Mouse (Mus musculus): ENCODE results near the gene Derl2.

Derl2 gene

DNA sequence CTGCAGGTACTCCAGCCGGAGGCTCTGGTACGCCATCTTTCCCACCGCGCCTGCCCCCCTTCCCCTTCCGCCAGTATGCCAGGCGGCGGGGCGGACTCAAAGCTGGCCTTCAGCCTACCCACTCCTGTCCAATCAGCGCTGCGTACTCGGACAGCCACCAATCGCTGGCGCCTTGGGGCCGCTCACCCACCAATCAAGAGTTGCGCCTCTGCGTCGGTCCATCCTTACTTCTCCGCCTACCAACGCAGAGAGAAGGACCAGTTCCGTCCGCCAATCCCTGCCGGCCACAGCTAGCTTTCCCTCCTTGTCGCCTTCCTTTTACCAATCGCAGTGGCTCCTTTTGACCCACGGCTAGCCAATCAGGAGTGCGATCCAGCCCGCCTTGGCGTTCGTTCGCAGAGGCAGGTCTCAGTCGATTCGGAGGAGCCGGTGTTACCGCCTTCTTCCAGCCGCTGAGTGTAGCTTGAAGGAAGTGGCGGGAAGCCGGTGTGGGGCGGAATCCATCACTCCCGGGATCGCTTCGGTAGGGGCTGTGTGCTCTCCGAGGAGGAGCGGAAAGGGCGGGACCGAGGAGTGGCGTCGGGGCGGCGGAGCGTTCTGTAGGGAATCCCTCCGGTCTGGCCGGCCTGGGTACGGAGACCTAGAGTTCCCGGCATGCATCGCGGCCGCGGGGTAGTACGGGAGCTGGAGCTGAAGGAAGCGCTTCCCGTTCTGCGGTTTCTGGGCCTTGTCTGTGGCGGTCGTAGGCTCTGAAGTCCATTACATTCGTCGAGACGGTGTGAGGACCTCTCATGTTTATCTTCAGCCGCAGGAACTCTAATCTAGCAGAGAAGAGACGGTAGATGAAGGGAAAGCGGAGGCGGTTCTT is at the start of gene Derl2, which contains the start of gene Mis12:
TSS of gene Derl2 (minus strand) at position 641 of the 868 bp plus-strand sequence.
TSS of gene Mis12 (plus strand) at position 411 of the 868 bp plus-strand sequence.
- peak; percentile 97 for DNase-seq

DNA sequence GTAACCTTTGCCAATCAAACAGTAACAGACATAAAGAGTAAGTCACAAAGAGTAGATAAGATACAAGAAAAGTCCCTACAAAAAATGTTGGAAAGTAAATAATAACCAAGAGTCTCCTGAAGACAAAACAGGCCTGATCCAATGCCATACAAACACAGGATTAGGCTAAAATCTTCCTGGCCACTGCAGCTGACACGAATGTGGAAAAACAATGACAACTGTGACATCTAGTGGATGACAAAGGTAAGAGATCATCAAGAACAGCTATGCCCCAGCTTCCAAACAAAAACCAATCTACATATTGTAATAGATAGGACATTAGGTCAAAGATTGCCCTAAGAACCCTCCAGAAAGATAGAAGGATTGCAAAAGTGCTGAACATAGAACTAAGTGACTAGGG is 32.9 kb upstream of the Derl2 start:
- DNase-seq = no peak

DNA sequence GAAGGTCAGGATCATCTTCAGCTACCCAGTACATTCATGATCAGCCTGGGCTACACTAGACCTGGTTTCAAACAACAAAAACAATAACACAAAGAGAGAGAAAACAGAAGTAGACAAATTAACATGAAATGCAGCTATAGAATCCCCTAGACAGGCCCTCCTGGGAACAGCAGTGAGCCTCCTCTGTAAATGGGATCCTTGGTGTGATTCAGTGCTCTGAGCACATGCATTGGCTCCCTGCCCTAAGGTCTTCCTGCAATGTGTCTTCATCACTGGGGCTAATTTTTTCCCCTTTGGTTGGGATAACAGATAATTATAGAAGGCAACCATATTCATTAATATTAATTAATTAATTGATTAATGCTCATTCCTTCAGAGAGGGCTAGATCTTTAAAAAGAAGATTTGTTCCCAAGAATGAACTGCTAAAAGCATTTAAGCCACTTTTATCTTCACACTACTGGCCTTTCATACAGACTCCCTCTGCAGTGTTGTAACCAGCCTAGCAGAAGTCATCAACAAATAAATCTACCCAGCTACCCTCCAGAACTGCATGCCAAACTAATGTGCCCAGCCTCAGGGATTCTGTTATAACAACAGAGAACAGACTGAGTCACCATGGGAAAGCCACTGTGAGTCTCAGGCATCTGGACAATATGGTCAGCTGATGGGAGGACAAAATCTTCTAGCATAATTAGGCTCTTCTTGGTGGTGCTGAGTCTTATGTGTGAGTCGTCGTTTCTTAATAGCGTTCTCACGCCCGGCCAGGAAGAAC is 20.1 kb upstream of the Derl2 start:
- DNase-seq = no peak

DNA sequence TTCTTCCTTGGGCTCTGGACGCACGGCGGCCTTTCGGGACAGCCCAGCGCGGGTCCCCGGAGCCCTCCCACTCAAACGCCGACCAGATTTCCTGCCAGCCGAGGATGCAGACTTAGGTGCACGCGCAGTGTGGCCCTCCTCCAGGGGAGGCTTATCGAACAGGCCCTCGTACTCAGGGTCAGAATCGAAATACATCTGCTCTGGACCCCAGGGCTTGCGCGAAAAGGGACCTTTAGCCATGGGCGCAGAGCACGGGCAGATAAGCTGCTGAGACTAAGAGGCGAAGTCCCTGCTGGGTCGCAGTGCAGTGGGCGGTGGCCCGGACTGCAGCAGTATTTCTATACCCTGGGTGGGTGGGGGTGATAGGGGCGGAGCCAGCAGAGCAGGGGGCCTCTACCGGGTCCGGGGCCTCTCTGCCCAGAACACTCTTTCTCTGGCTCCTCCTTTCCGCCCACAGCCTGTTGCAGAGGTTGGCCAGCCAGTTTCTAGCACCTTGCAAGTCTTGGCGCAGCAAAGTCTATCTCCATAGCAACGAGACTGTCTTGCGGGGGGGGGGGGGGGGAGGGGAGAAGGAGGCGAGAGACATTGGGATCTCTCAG is 13.6 kb upstream of the Derl2 start, which contains the start of gene 6330403K07Rik:
TSS of gene 6330403K07Rik (minus strand) at position 351 of the 599 bp plus-strand sequence.
- DNase-seq = peak; percentile 17

DNA sequence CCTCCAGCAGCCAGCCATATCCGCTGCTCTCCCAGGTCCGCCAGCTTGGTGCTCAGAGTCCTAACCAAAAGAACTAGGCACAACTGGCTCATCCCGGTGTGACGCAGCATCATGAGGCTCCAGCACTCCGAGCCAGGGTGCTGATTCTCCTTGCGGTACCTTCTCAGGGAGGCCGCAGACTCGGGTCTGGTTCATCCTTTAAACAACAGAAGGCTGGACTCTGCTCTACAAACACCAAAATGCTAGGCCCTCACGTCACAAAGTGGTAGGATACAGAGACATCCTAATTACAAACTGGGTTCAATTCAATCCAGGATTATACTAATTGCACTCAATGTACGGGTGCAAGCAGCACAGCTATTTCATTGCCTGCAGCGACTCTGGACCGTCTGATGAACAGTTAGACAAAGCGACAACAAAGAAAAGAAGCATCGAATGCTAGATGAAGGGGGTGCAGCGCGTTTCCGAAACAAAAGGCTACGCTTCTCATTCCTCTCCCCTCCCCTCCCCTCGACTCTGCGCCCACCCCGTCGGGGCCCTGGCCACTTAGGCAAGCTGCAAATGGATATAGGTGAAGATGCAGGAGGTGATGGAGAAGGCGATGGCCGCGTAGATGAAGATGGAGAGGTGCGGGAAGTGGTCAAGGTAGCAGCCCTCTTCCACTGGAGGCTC is 13.0 kb upstream of the Derl2 start:
- DNase-seq = no peak

DNA sequence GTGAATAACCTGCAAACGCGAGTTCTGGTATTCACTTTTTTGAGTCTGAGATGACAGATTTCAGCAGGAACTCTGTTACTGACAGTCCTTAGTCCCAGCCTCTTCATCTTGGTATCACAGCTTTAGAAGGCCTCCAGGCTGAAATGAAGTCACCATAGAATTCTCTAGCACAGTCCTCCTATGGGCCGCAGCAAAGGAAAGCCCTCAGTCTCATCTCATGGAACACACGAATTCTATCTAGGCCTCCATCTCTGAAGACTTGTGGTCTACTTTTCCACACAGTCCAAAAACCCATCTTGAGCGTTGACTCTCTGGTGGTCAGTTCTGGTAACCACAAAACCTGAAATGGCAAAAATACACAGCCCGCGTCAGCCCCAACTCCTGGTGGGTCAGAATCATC is 12.4 kb upstream of the Derl2 start:
- DNase-seq = no peak

DNA sequence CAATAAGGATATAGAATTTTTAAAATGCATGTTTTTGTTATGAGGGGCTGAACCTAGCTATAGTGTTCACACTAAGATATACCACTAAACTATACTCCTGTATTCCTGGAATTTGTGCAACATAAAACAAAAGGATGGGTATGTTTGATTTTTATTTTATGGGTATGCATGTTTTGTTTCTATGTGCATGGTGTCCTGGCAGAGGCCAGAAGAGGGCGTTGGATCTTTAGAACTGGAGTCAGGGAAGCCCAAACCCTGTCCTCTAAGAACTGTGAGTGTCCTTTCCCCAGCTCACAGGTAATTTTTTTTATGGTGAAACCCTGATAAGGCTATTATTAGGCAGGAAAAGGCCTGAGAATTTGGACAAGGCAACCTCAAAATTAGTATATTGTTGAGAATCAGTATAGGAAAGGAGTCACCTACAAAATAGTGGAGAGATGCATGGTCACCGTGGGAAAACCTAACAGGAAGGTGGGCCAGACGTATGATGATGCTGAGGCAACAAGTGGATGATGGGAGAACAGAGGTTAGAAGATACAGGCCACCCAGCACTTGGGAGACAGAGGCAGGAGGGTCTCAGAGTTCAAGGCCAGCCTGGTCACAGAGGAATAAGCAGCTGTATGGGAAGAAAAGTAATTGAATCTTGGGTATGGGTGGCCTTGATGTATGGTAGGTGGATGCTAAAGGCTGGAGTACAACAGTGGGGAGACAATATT is 9.9 kb upstream of the Derl2 start:
- DNase-seq = no peak

DNA sequence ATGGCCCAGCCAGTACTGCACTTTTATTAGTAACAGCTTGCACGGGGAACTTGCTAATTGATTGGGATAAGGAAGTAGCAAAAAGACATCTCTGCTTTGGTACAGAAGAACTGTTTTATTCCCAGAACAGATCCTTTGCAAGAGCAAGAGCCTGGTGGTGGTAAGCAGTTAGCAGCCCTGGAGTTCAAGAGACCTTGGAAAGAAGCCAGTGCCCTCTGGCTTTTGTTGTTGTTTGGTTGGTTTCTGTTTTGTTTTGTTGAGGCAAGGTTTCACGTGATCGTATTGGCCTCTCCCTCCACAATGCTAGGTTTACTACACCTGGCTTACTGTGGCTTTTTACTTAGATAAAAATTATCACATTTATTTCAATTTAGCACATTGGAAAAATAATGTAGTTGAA is 8.6 kb upstream of the Derl2 start:
- DNase-seq = no peak

DNA sequence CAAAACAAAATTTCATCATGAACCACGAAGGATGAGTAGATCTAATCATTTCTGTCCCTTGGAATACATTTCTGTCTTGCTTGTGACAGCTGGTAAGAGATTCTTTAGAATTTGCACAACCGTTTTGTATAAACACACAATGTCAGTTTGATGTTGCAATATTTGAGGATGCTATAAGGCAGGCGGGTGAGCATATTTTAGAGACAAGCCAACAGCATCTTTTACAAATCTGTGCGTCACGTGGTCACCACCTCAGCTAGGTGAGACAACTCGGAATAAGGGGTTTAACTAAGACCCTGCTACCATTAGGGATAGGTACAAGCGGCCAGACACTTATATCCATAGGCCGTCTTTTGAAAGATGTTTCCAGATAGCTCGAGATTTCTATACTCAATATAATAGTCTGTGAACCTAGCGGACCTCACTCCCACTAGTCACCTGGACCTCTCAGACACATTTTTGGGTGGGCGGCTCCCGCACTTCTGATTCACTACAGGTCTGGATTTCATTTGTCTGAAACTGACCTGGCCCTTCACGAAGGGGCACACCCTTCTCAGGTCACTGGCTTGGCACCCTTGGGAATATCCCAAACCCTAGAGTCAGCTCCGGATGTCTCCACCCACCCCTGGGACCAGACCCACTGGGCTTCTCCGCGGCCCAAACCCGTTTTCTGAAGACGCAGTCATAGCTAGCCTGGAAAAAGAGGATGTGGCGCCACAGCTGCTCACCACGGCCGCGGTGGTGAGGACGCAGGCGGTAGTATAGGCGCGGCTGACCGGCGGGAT is 1.0 kb downstream of the Derl2 start:
- no peak for DNase-seq

DNA sequence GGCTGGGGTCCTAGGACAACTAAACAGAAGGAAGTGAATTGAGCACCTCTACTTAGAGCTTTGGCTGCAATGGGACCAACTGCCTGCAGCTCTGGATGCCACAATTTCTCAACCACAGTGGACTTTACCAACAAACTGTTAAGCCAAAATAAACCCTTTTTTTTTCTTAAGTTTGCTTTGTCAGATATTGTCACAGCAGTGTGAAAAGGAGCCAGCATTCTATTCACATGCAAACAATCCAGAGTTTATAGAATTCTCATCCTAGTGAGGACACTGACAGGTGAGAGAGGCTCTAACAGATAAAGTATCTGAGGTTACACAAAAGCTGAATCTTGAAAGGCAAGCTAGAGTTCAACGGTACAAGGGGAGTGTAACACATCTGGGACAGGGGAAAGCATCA is 2.6 kb downstream of the Derl2 start:
- no peak for DNase-seq

DNA sequence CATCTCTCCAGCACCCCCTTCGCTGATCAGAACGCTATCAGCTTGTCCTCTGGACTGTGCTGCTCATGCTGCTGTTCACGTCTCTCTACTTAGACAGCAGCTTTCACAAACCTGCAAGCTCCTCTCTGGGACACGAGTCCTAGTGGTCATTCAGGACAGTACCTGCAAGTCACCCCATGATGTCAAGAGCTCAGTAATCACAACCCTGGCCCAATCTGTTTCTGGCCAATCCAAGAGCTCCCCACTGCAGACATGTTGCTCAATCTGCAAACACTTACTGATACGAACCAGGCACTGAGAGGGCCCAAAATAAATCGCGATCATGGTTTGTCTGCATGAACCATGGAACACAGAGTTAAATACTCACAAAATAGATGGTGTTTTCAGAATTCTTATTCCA is 6.9 kb downstream of the Derl2 start:
- no peak for DNase-seq

DNA sequence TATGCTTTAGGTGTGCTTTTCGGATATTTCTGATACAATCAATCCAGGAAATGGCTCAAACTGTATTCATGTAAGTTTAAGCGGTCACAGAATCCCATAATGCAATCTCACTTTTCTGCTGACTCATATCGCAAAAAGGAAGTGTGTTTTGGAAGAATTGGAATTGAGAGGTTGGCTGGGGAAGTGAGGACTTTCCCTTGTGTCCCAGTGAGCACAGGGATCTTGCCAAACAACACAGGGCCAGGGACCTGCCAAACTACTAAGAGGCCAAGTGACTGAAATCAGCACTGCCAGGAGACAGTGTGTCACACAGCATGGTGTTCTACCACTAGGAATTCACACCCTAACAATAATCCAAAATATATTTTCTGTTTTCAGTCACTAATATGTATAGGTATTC is 11.3 kb downstream of the Derl2 start:
- no peak for DNase-seq

DNA sequence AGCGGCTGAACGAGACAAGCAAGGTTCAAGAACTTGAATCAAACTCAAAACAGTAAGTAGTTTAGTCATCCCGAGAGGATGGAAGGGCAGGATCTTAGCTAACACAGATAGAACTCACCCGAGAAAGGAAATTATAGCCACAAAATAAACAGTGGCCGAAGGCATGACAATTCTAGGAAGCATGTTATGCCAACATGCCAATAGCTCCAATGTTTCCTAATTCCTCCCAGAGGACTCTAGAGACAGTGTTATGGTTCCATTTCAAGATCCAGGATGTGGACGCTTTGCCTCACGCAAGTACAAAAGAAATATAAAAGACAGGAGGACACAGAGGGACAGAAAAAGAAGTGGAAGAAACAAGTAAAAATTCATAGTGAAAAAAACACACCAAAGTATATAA is 11.8 kb downstream of the Derl2 start:
- DNase-seq = no peak

DNA sequence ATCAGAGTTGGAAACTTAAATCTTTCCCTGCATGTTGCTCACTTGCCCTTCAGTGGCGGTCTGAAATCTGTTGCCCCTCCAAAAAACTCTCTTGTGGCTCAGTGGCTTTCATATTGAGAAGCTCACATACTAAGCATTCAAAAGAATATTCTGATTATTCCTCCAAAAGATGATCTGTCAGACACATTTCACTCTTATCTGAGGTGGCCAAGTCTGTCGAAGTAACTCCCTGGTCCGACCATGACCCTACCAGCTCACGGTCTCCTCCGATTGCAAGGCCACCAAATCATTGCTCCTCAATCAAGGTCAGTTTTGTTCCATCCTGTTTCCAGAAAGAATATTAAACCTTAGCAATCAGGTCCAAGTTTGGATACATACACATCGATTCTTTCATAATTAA is 12.6 kb downstream of the Derl2 start:
- DNase-seq = no peak

DNA sequence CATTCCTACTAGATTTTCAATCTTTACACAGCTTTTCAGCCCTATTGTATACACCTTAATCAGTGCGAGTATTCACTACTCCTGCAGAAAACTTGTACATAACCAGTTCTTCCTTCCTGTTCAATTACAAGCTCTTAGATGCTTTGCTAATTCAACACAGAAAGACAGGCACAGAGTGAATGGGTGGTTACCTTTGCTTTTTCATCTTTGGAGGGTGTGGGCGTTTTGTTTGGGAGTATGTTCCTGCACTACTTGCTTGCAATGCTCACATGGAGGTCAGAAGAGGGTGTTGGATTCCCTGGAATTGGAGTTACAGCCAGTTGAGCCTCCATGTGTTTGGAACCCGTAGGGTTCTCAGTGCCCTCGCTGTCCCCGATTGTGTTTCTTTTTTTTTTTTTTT is 14.6 kb downstream of the Derl2 start:
- DNase-seq = peak; percentile 11

DNA sequence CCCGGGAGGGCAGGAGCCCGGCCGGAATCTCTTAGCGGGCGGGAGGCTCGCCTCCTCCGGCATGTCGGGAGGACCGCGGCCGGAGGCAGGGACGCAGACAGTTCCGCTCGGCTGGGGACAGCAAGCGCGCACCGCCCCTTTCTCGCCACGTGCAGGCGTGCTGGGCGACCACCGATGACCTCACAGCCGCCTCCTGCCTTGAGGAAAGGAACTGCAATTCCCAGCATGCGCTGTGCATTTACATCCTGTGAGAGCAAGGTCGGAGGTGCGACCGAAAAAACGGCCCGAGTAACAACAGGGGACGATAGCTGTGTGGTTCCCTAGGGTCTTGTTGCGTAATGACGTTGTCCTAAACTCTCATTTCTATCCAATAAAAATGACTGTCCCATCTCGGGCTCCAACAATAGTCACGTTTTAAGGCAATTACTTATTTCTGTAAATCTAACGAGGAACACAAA is 15.3 kb downstream of the Derl2 start, which contains the start of gene Dhx33:
TSS of gene Dhx33 (minus strand) at position 122 of the 458 bp plus-strand sequence.
- peak; percentile 95 for DNase-seq

DNA sequence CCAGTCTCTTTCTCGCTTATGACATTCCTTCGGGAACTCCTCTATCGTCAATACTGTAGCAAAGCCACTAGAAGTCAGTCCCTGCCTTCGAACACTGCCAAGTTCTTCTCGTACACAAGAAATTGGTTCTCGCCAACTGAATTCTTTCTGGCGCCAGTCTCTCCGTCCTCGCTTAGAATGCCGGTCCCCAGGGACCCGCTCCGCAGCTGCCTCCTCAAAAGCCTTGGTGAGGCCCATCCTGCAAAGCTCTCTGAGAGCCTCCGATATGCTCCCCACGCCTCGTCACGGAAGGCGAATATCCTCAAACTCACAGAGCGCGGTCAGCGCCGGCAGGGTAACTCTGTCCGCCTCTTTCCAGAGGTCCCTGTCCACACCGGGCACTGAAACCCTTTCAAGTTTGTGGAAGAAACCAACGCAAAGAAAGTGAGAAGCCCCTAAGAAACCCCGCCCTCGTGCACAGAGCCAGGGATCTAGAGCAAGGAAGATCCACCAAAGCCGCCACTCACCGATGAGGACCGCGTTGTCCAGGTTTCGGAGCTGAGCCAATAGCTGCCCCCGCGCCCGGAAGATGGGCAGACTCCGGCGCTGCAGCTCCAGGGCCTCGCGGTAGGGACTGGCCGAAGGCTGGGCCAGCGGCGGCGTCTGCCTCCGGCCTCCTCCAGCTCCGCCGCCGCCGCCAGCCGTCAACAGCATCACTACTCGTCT is 15.9 kb downstream of the Derl2 start:
- no peak for DNase-seq

DNA sequence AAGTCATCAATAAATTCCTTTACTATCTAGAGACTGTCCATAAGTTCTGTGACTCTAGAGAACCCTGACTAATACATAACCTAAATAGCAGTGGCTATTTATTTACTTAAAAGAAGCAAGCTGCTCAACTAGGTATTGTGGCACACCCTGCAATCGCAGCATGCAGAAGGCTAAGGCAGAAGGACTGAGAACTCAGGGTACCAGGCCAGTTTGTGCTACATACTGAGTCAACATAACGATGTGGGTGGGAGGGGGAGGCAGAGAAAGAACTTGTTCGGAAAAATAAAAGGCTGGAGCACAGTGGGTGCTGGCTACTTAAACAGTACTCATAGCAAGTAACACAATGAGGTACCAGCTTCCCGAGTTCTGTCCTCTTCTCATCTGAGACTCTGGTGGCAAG is 18.5 kb downstream of the Derl2 start:
- no peak for DNase-seq

DNA sequence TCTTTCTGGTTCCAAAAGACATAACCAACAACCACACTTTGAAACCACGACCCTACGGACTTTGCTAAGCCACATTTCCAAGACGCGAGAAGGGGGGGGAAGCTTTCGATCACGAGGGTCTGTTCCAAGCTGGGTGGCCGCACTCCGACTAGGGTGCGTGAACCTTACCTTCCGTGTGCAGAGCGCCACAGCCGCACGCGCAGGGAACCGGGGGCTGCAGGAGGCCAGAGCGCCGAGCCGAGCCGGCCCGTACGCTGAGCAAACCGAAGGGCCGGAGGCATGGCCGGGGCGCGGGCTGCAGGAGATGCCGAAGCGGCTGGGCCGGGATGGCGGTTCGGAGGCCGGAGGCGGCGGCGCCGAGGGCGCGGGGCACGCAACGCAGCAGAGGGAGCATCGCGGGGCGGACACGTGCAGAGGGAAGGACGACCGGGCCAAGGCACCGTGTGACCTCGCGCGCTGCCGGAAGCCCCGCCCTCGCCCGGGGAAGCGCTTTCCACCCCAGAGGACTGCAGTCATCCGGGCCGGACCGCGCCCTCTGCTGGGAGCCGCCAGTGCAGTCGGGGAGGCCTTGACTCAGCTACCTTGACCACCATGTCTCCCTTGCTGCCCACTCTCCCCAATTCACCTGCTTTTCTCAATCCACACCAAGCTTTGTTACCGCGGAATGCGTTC is 36.9 kb downstream of the Derl2 start, which contains the start of gene C1qbp:
TSS of gene C1qbp (minus strand) at position 470 of the 672 bp plus-strand sequence.
- peak; percentile 96 for DNase-seq

DNA sequence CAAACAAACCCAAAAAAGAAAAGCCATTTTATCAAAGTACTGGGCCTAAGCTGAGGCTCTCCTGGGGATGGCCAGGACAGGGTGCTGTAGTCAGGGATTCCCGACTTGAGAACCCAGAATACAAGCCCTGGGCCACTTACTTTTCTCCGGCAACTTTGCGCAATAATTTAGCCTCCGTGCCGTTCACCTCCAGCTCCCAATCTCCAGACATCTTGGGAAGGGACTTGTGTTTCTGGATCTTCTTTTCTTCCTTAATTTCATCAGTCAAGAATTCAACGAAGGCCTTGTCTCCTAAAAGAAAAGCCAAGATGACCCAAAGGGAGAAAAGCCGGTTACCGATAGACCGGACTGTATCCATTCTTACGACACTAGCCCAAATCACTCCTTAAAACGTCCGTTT is 37.6 kb downstream of the Derl2 start:
- DNase-seq = no peak
